Mouse (Mus musculus): ENCODE measurements around the gene Polr3a.
"Not testable (repeated sequence)": the region's sequence is repeated elsewhere in the genome, so short reads cannot be mapped to it uniquely, and the experiment has no call there.

The Polr3a gene

DNA sequence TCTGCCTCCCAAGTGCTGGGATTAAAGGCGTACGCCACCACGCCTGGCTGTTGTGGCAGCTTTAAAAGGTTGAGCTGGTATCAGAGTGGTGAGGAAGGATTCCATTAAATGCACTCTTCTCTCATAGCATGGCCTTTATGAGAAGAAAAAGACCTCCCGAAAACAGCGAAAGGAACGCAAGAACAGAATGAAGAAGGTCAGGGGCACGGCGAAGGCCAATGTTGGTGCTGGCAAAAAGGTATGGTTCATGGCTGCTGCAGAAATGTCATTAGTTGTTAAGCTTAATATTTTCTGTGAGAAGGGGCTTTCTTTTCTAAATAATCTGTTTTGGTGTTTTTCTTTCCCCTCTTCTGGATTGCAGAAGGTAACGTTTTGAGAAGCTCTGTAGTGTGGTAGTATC is 6.4 kb upstream of the Polr3a start:
- DNase-seq (ENCODE audit: low read depth, low spot score), result no peak

DNA sequence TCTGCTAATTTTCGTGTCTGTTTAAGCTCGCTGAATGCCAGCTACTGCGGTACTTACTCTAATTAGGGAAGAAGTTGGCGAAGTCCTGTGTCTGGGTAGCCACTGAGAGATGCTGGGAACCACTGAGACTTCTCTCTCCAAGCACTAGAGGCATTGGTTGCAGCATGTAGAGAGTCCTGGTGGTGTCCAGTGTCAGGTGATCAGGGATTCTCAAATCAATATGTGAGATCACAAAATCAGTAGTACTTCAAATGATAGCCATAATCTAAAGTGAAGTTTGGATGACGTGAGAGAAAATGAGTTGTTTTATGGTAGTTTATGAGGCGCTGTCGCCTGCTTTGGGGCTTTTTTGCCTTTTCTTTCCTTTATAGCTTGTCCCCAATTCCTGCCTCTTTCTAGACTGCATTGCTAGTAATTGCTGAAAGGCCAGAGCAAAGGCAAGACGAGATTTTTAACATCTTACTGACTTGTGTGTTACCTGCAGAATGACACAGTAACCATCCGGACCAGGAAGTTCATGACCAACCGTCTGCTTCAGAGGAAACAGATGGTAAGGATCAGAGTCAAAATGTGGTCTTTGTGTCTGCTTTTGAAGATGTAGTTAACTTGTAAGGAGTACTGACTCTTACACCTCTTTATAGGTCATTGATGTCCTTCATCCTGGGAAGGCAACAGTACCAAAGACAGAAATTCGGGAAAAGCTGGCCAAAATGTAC is 4.6 kb upstream of the Polr3a start:
- no peak for DNase-seq (ENCODE audit: low read depth, low spot score)

DNA sequence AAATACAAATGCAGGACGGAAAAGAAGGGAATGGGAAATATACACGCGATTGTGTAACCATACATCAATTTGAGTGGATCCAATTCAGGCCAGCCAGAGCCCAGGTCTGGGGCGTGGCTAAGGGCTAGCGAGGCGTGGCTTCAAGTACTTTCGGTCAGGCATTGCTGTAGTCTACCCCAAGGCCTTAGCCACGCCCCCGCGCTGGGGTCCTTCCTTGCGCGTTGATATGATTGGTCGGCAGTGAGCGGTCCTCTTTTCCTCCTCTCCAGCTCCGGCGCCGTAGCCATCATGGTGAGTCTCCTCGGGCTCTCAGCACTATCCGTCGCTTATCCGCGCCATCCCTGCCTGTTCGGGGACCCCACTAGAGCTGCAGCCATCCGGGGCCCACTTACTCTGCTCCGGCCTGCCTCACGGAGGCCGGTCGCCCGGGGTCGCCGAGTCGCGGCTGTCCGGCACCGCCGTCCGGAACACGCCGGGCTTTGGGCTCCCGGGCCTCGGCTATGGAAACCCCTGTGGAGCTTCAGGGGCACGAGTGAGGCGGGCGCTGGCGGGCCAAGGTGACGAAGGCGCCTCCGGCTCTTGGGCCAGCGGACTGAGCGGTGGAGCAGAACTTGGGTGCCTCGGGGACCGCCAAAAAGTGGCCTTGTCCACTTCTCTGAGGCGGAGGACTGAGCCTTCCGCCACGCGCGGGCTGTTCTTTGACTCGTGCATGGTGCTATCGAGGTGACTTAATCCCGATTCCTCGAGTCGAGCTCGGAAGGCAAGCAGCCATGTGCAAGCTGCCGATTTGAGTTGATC is 3.8 kb upstream of the Polr3a start:
- DNase-seq (ENCODE audit: low read depth, low spot score), result peak; percentile 96

DNA sequence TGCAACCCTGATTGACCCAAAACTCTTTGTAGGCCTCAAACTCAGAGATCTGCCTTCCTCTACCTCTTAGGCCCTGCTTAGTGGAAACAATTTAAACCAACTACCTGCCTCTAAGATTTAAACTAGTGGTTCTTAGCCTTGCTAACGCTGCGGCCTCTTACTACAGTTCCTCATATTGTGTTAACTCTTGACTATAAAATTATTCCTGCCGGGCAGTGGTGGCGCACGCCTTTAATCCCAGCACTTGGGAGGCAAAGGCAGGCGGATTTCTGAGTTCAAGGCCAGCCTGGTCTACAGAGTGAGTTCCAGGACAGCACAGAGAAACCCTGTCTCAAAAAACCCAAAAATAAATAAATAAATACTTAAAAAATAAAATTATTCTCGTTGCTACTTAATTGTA is 2.9 kb upstream of the Polr3a start:
- not testable (repeated sequence) for DNase-seq (ENCODE audit: low read depth, low spot score)

DNA sequence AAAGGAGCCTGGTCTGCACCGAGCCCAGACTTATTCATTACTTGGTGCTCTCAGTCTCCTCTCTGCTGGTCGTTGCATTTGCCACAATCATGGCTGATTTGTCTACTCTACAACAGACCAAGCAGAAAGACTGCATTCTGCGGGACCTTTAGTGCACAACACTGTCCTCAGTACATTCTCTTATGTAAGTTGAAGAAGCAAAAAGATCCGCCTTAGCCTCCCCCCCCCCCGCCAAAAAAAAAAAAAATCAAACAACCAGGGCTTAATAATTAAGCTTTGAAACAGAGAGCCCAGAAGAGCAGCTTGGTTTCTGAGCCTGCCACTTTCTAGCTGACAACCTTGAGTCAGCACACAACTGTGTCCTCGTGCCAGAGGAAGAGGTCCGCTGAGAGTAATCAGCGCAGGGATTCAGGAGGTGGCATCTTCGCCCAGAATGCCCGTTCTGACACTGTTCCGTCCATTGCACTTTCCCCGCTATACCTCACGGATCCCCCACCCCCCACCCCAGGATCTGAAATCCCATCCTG is 554 bp downstream of the Polr3a start:
- DNase-seq (ENCODE audit: low read depth, low spot score), result no peak

- no peak for DNase-seq (ENCODE audit: low read depth, low spot score)
Observed at GRCm38 (mm10) chr14:24468806-24469205, 18.1 kb downstream of the Polr3a start.

- no peak for DNase-seq (ENCODE audit: low read depth, low spot score)
Observed at GRCm38 (mm10) chr14:24458191-24458590, 28.7 kb downstream of the Polr3a start.

- not testable (repeated sequence) for DNase-seq (ENCODE audit: low read depth, low spot score)
Observed at GRCm38 (mm10) chr14:24443529-24443928, 43.3 kb downstream of the Polr3a start.

Data from telencephalon, adult 2 months (tissue).